Mouse (Mus musculus): Measurements from ENCODE around the gene Grm4.

Grm4 gene

DNA sequence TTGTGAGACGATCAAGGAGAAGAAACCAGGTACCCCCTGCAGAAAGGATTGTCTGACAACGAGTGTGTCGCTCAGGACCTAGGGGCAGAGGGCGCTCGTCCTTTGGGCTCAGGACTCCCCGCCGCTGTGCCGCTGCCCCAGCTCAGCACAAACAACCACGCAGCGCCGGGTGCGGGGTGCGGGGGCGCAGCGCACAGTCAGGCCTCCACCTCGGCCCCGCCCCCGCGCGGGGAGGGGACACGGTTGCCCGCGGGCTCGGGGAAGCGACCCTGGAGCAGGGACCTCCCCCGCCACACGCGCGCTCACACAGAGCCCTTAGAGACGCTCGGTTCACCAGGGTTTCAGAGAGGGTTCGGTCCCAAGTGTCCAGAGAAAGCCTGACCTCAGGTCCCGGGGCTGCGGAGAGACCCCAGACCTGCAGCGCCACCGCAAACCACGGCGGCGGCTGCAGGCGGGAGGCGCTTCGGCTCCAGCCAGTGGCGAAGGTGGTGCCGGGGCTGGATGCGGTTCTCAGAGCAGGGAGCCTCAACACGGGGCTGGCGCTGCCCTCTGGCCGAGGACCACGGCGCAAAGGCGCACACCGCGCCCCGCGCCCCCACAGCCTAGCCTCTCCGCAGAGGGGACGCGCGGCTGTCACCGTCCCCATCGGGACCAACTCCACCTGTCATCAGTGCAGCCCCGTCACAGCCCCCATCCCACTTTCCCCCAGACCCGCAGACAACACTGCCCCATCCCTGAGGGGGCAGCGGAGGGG lies 9.2 kb downstream of the Grm4 start:
- no peak for DNase-seq (ENCODE audit: low spot score in 2 of 2)

DNA sequence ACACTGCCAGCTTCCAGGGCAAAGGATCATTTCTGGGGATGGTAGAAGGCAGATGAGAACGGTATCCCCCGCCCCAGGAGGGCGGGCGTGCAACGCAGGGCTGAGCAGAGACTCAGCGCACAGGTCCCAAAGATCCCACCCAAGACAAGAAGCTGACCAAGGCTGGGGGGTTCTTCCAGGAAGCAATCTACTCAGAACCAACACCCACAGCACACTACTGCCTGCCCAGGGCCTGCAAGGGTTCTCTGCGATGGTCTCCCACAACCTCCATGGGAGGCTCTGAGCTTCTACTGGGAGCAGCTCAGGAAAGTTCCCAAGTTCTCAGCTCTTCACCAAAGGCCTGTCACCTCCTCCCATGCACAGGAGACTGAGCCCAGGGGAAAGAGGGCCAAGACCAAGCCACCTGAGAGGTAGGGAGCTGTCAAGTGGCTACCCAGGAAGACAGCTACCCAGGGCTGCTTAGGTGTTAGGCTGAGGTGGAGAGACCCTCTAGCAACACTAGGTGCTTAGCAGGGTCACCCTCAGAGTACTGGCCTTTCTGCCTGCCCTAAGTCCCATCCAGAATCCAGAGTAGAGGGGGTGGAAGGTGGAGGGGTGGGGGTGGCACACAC lies 10.0 kb downstream of the Grm4 start:
- no peak for DNase-seq (ENCODE audit: low spot score in 2 of 2)

DNA sequence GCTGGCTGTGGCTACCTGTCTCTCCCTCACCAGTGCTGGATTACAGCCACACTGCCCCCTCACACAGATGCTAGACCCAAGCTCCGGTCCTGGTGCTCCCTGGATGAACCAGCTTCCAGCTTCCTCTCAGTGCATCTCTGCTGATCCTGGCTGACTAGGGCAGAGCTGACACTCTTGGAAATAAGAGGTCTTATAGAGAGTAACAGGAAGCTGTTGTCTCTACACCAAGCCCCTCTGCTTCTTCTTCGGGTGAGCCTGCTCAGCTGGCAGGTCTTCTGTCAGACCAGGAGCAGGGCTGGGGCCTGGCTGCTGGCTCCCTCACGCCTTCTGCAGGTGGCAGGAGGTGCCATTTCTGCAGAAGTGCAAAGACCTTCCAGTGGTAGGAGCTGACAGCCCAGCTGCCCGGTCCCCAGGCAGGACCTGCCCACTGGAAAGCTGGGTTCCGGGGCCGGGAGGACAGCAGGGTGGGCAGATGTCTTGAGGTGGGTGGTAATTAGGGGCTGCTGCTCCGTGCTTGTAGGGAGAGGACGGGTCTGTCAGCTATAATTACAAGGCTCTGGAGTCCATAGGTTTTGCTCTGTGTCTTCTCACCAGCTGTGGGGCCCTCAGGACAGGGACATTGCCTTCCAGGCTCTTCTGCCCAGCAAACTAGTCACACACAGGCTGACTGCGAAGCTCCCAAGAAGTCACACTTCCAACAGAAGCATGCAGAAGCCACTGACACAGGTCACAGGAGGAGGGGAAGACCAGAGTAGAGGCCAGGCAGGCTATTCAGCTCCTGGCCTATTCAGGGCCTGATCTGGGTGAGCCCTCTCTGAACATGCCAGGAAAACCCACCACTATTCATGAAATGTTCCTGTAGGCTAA lies 10.7 kb downstream of the Grm4 start:
- no peak for DNase-seq (ENCODE audit: low spot score in 2 of 2)

DNA sequence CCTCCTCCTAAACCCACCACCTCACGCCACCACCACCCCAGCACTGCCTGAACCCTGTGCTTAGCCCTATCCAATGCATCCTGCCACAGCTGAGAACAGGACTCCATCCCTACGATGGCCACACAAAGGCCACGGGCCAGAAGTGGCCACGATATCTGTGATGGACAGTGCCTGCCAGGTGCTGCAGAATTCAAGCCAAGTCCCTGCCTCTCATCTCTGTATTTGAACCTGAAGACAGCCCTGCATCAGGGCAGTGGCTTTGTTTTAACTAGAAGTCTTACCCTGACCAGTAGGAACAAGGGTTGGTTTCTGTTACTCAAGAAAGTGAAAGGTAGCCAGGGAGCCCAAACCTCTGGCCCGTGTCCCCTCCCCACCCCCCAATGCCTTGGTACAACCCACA lies 12.1 kb downstream of the Grm4 start:
- DNase-seq (ENCODE audit: low spot score in 2 of 2): no peak

DNA sequence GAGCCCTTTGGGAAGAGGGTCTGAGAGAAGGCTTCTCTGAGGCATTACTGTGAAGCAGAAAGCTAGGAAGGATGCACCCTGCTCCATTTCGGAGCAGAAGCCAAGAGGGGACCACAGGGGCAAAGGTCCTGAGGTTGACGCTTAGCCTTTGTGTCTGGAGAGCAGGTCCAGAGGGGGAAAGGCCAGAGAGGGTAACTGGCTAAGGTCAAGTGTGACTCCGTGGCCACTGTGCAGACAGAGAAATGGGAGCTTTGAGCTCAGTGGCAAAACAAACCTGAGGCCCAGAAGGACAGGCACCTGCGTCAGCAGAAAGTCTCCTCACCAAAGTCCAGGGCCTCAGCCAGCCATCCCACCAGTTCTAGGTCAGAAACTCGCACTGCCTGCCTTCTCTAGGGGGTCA lies 12.7 kb downstream of the Grm4 start:
- no peak for DNase-seq (ENCODE audit: low spot score in 2 of 2)

DNA sequence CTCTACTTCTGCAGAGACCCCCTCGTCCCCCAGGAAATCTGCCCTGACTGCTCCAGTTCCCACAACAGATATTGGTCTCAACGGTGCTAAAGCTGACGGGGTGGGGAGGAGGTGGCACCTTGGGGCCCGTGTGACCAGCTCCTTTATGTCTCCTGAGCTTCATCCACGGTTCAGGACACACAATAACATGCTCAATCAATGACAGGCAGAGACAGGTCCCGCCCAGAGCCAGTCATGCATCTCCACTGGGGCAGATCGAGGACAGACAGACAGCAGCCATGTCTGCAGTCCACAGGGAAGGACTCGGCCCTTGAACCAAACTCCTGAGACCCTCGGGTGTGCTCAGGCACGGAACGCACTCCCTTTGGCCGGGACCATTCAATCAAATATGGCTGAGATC lies 13.2 kb downstream of the Grm4 start:
- no peak for DNase-seq (ENCODE audit: low spot score in 2 of 2)

DNA sequence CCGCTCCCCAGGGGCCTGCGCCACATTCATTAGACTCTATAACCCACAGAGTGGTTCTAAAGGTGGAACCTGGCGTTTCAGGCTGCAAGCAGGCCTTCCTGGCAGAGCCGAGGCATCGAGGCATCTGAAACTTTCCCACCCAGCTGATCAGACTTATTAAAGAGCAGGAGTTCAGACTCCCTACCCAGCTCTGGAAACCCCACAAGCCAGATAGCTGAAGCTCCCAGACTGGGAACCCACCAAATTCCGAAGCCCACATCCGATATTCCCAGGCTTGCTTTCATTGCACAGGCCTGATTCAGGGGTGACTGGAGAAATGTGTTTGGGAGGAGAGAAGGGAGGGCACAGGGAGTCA lies 13.6 kb downstream of the Grm4 start:
- no peak for DNase-seq (ENCODE audit: low spot score in 2 of 2)

DNA sequence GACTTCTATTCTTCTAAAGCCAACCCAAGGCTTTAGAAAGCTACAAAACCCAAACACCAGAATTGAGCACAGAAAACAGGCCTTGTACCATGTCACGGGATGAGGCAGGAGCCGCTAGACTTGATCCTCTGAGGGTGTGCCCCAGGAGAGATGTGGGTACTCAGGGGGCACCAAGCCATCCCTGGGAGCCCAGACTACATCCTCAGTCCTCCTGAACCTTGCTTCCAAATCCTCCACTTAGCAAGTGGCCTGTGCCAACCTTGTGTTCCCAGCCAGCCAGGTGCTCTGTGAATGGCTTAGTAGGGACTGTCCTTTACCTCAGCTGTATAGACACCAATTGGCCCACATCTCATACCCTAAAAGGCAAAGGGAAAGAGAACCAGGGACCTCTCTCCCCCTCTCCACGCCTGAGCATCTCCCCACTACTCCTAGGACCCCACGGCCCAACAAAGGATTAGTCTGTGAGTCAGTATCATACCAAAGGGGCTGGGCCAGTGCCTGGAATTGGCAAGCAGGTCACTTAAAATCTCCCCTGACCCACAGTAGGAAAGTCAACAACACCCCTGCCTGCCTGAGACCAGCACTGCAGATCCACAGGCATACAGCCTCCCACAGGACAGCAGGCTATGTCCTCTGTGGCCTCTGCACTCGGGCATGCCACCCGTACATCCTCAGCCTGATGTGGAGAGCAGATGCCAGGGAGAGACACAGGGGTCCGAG lies 14.2 kb downstream of the Grm4 start:
- no peak for DNase-seq (ENCODE audit: low spot score in 2 of 2)

DNA sequence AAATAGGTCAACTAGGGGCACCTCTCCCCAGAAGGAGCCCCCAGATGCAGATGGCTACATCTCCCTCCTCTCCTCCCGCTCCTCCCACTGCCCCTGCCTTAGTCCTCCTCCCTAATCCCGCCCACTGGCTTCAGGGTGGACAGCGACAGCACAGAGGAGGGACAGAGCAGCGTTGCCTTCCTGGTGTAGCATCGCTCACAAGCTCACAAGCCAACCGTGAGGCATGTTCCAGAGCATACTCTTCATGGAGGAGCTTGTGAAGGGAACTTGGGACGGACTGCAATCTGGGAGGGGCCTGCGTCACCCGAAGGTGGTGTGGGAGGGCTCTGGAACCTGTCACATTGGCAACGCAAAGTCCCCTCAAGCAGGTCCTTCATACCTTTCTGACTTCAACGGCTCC lies 14.8 kb downstream of the Grm4 start:
- DNase-seq (ENCODE audit: low spot score in 2 of 2): no peak

DNA sequence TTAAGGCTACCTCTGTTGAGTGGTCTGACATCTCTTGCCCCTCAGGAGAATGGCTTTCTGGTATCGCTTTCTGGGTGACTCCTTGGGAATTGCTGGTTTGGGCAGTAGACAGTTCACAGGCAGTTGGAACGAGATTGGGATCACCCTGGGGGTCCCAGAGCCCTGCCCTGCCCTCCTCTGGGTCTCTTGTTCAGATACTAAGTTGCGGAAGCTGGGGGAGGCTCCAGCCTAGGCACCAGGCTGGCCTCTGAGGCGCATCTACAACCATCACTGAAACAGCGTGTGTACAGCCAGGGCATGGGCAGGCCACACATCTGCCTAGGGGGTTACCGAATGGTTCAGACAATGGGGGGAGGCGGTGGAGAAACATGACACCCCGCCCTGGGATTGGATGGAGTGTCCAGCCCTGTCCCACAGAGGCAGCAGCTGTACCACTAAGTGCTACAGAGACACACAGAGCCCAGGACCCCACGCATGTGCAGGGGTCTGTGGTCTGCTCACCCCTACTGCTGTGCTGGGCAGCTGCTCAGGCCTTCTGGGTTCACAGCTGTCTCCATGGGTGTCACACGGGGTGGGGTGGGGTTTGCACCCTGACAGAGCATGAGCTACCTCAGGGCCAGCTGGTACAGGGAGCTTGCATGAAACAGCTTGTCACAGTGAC lies 15.9 kb downstream of the Grm4 start:
- no peak for DNase-seq (ENCODE audit: low spot score in 2 of 2)

DNA sequence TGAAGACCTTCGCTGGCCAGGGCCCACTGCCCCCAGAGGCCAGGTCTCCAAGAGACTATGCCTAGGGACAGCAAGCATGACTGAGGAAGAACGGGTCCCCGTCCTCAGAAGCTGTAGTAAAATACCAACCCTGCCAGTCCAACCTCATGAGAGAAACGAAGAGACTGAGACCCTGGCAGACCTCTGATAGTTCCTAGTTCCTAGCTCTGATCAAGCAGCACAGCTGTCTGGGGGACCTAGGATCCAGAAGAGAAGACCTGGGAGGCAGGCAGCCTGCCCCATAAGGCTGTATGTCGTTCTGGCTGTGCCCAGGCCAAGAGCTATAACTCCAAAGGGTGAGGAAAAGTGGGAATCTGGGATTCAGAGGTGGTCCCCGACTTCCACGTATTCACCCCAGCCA lies 17.3 kb downstream of the Grm4 start:
- no peak for DNase-seq (ENCODE audit: low spot score in 2 of 2)

DNA sequence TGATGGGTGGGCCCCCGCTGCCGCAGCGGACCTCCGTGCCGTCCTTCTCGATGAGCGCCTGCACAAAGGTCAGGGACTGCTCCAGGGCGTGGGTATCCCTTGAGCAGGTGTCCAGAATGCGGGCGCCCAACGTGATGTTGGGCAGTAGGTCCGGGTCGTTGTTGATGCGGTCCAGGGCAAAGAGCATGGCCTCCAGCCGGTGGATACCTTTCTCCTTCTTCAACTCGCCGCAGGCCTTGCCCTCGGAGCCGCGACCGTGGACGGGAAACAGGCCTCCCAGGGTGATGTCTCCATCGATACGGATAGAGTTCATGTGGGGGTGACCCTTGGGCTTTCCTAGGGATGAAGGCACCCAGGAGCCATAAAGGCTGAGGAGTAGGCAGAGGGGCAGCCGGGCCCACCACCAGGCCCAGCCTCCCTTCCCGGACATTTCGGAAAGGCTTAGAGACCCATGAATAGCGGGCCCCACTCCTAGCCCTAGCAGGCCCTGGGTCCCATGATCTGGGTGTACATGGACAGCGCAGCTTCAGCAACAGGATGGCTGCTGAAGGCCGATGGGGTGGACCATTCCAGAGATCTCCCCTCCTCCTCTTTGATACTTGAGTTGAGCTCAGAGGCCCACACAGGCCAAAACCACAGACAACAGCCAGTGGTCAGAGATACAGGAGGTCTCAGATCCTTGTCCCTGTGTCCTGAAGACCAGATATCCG lies 18.3 kb downstream of the Grm4 start:
- no peak for DNase-seq (ENCODE audit: low spot score in 2 of 2)

DNA sequence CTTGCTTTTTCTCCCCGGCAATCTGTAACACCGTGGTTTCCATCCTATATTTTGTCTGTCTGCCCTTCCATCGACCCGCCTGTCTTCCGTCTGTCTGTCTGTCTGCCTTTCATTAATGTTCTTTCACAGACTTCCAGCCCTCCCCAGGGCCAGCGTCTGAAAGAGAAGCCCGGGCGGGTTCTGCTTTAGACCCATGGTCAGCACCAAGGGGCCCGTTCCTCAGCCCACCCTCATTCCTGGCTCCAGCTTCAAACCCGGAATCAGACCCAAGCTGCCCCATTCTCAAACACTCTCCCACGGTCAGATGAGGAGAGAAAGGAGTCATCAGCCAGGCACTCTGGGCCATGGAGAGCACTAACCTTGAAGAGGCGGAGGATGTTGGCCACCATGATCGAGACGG lies 18.9 kb downstream of the Grm4 start:
- no peak for DNase-seq (ENCODE audit: low spot score in 2 of 2)

DNA sequence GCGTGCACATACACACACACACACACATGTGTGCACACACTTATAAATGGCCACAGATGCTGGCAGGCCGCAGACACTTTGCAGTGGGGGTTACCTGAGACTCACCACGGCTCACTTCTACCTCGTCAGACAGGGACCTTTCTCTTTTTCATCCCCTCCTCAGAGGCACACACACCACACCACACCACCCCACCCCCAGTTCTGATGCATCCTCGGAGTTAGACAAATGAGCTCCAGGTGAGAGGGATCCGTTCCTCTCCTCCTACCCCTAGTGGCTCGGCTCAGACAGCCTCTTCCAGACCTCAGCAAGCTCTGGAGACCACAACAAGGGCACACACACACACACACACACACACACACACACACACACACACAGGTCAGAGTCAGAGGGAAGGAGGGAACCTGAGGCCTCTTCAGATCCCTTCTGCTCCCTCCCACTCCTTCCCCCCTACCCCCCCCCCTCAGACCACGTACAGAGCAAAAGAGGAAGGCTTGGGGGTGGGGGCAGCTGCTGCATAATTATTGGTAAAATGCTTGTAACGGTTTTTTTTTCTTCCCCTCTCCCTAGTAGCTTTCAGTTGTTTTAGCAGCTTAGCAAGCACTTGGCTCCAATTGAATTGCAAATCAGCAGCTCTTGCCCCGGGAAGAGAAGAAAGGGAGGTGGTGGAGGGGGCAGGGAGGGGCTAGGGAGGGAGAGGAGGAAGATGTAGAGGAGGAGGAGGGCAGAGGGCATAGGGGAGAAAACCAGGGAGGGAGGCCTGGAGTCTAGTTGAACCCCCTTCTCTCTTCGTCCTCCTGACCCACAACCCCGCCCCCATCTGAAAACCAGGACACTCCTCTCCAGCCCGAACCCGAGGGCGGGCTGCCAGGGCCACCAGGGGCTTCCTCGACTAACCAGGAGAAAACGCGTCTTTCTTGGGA lies 19.6 kb downstream of the Grm4 start:
- peak in 1 of 2 experiments; percentile 13 for DNase-seq (ENCODE audit: low spot score in 2 of 2)

DNA sequence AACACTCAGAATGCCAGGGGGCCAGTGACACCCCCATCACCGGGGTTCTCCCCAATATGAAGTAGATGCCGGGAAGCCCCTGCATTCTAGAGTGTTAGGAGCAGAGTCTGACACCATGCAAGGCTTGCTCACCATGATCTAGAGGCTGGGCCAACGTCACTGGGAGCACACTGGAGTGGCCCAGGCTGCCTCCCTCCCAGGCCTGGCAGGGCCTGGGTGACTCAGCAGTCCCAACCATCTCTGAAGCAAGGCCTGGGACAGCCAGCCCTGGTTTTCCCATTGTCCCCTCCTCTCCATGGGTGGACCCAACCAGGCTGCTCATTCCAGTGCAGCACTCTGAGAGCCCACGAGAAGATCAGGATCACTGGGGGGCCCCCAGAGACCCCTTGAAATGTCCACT lies 20.4 kb downstream of the Grm4 start:
- no peak for DNase-seq (ENCODE audit: low spot score in 2 of 2)

DNA sequence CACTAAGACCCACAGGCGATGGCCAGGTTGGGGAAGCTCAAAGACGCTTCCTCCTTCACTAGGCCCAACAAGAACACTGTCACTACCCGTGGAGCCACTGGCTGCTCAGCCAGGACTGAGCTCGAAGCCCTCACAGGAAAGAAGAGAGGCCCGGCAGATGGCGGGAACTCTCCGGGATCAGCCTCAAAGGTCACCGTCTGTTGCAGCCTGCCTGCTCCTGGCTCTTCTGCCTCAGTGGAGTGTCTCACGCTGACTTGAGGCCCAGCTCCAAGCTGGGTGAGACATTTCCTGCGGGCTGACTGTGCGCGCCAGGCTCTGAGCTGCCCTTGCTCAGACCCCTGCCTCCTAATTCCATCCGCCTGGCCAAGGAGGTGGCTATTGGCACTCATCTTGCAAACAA lies 22.1 kb downstream of the Grm4 start:
- no peak for DNase-seq (ENCODE audit: low spot score in 2 of 2)

DNA sequence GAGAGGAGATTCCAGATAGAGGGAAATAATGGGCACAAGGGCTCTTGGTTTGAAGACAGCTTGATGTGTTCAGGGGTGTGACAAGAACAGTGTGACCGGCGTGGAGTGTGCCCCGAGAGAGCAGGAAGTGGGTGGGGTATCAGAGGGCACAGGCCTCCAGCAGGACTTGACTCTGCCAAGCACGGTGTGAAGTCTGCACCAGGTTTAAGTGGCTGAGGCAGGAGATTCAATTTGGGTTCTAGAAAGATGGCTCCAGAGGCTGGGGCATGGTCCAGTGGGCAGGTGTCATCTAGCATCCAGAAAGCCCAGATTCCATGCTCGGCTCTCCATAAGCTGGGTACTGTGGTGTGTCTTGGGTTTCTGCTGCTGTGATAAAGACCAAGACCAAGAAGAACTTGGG lies 23.4 kb downstream of the Grm4 start:
- no peak for DNase-seq (ENCODE audit: low spot score in 2 of 2)

DNA sequence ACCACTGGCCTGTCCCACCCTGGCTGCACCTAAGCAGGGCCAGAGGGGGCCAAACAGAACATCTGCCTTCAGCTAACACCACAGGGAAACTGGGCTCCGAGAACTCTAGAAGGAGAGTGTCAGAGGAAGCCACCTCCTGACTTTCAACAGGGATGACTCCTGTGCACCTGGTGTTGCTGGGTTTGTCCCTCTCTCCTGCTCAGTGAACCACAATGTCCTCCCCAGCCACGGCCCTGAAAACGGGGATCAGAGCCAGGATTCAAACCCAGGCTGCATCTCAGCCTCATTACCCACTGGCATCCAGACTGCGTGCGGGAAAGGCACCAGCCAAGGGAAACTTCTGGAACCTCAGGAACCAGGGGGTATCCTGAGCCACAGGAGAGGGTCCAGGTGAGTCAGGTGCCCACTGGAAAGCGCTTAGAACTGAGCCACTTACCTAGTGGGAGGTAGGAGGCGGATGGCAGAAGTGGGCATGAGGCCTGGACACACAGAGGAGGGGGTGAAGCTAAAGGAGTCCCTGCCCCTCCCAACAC lies 26.1 kb downstream of the Grm4 start:
- no peak for DNase-seq (ENCODE audit: low spot score in 2 of 2)

DNA sequence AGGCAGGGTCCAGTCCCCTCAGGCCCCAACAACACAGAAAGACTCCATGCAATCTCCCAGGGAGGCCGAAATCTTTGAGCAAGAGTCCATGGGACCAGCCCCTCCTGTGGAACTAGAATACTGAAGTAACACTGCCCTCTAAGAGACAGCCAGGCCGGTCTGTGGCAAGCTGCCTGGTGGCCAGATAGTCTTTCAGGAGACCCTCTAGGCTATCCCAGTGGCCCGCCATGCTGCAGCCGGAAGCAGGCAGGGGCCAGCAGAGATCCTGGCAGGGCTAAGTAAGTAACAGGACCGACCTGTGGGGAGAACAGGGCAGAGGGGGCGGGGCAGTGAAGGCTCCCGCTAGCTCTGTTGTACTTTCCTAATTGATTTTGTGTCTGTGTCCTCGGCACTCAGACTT lies 27.2 kb downstream of the Grm4 start:
- no peak for DNase-seq (ENCODE audit: low spot score in 2 of 2)

DNA sequence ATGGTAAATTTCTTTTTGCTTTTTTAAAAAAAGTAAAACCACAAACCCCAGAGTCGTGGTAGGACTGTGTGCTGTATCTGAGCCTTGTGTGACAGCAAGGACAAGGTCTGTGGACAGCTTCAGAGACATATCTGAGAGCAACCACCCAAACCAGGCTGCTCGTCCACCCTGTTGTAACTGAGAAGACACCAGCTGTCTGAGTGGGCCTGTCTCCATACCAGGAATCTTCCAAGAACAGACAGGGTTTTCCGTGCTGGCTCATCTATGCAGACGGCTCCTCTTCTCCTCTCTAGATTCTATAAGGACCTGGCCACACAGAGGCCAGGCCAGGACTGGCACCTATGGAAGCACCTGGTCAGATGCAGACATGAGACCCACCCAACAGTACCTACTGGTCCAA lies 27.8 kb downstream of the Grm4 start:
- no peak for DNase-seq (ENCODE audit: low spot score in 2 of 2)

All from spleen, postnatal 36 days (tissue).